ENCODE assay signal across 9 mouse cellular contexts in genomic region chr16:35541117-35541641, GRCm38 (mm10). TPM values are rescaled to one million over a fixed set of nuclear protein-coding genes. Genes with fewer than 3 reads are reported as not detected.
DNase-seq lines count a peak whose midpoint lies in the region; ATAC-seq lines count a peak whose summit lies in the region.
"Had no signal": no experiment of that assay in that cellular context is flagged by ENCODE, and none has a peak within 500 bp of the region (broad histone marks: within the 10 kb centered on the region; RNA-seq: fewer than 3 reads in every experiment).

Gene Sema5b (plus strand): TSS chr16:35541145.

- peak; percentile 34 for DNase-seq in layer of hippocampus, adult 11-12 months (ENCODE audit: low spot score)
- no peak for DNase-seq in layer of hippocampus, adult 9-10 months (ENCODE audit: low spot score)
- peak; percentile 81 for DNase-seq in embryo, embryonic 11.5 days (ENCODE audit: low read depth, low spot score)
- peak; percentile 55 for DNase-seq in liver

- peak within 1 kb of the TSS; percentile 81 for H3K4me2 ChIP-seq in heart, embryonic 12.5 days
- H3K4me2 ChIP-seq in kidney, embryonic 16.5 days (replicated peaks; ENCODE audit: low read depth, low read length): peak within 1 kb of the TSS; percentile 96
- H3K4me2 ChIP-seq in neural tube, embryonic 15.5 days: peak within 1 kb of the TSS; percentile 98

- no peak within 1 kb of the TSS for H3K27ac ChIP-seq in heart, embryonic 12.5 days (ENCODE audit: poor library complexity, severe bottlenecking)
- no peak within 1 kb of the TSS for H3K27ac ChIP-seq in kidney, embryonic 16.5 days (ENCODE audit: low read length)
- peak within 1 kb of the TSS; percentile 64 for H3K27ac ChIP-seq in neural tube, embryonic 15.5 days (replicated peaks)
- H3K27ac ChIP-seq: macrophage had no signal

- H3K27me3 ChIP-seq in heart, embryonic 12.5 days (replicated peaks): peaks cover 85% of the 10 kb centered on the region
- H3K27me3 ChIP-seq in kidney, embryonic 16.5 days (ENCODE audit: insufficient read depth, low read length): peaks cover 28% of the 10 kb centered on the region
- peaks cover 13% of the 10 kb centered on the region; the same call in 1 of the 2 replicates for H3K27me3 ChIP-seq in neural tube, embryonic 15.5 days (replicated peaks)

- peak; percentile 70; the same call in 1 of the 2 replicates for ATAC-seq in heart, embryonic 12.5 days (ENCODE audit: insufficient number of reproducible peaks, low FRiP score)
- peak; percentile 87 for ATAC-seq in kidney, embryonic 16.5 days (ENCODE audit: low FRiP score, low TSS enrichment)
- ATAC-seq in neural tube, embryonic 15.5 days (ENCODE audit: low FRiP score): peak; percentile 89
- ATAC-seq in erythroid progenitor cell, adult 5-6 weeks (replicated peaks; ENCODE audit: low FRiP score, poor library complexity, severe bottlenecking): no peak

- H3K4me3 ChIP-seq in heart, embryonic 12.5 days: peak within 1 kb of the TSS; percentile 49
- H3K4me3 ChIP-seq in kidney, embryonic 16.5 days (ENCODE audit: low read length): peak within 1 kb of the TSS; percentile 64
- peak within 1 kb of the TSS; percentile 71 for H3K4me3 ChIP-seq in neural tube, embryonic 15.5 days (replicated peaks)

- peak within 1 kb of the TSS; percentile 64 for H3K9ac ChIP-seq in heart, embryonic 12.5 days
- H3K9ac ChIP-seq in kidney, embryonic 16.5 days (replicated peaks; ENCODE audit: low read length): peak within 1 kb of the TSS; percentile 65
- H3K9ac ChIP-seq in neural tube, embryonic 15.5 days (replicated peaks): peak within 1 kb of the TSS; percentile 65

- H3K36me3 ChIP-seq in heart, embryonic 12.5 days: no peaks in the 10 kb centered on the region
- no peaks in the 10 kb centered on the region for H3K36me3 ChIP-seq in kidney, embryonic 16.5 days (ENCODE audit: insufficient read depth, low read length)
- H3K36me3 ChIP-seq in neural tube, embryonic 15.5 days: no peaks in the 10 kb centered on the region

- peaks cover 19% of the 10 kb centered on the region for H3K4me1 ChIP-seq in heart, embryonic 12.5 days (replicated peaks)
- H3K4me1 ChIP-seq in kidney, embryonic 16.5 days (ENCODE audit: insufficient read depth, low read length): peaks cover 20% of the 10 kb centered on the region
- peaks cover 33% of the 10 kb centered on the region for H3K4me1 ChIP-seq in neural tube, embryonic 15.5 days

- WGBS in heart, embryonic 12.5 days: 0% methylated on average over 54 of the region's 54 CpGs
- WGBS in kidney, embryonic 16.5 days: 0% methylated on average over 42 of the region's 54 CpGs
- WGBS in neural tube, embryonic 15.5 days: under 1% methylated on average over 50 of the region's 54 CpGs

- H3K9me3 ChIP-seq in heart, embryonic 12.5 days (replicated peaks): no peaks in the 10 kb centered on the region
- no peaks in the 10 kb centered on the region for H3K9me3 ChIP-seq in kidney, embryonic 16.5 days (ENCODE audit: low read length)
- no peaks in the 10 kb centered on the region for H3K9me3 ChIP-seq in neural tube, embryonic 15.5 days (replicated peaks)

RNA-seq across cellular contexts. Expression of gene Sema5b, which starts in this region (rescaled TPM):
- polyA plus RNA-seq in heart, embryonic 12.5 days (2016; fragmentation: Nextera tagmentation; extraction: Ambion mirVana): 2.7 and 3.2 TPM in 2 replicates
- polyA plus RNA-seq in kidney, embryonic 16.5 days (2015; fragmentation: Nextera tagmentation; extraction: Ambion mirVana): 6.4 and 7.3 TPM in 2 replicates
- polyA plus RNA-seq in neural tube, embryonic 15.5 days (2015; fragmentation: Nextera tagmentation; extraction: Ambion mirVana): 16.9 and 17.2 TPM in 2 replicates
- not detected in 2 replicates for total RNA-seq in erythroid progenitor cell, adult 5-6 weeks (2015; ENCODE audit: low replicate concordance)
- not detected in 2 replicates for total RNA-seq in erythroid progenitor cell, adult 5-6 weeks (2017; ENCODE audit: low replicate concordance)
- polyA plus RNA-seq: macrophage had no signal
